Mouse (Mus musculus): ENCODE data around the gene Svbp. TPM values are rescaled to one million over a fixed set of nuclear protein-coding genes. Genes with fewer than 3 reads are reported as not detected.
A peak's percentile ranks its signal among the peaks of the same experiment; 100 is the strongest.

Gene Svbp
- 10 to 100 TPM in 2 of 4 experiments, 1 to 10 TPM in 2; 8.7 to 12.2 (median 10.1) TPM for total RNA-seq (2022)

- peak; percentile 65 to 78 for DNase-seq (ENCODE audit: low spot score in 2 of 2)
Observed at GRCm38 (mm10) chr4:119194909-119195581, at the start of gene Svbp. Gene Svbp, plus strand, starts transcription at chr4:119195306.

GRCm38 (mm10) chr4:119146816-119147215, 48.3 kb upstream of the Svbp start:
- no peak for DNase-seq (ENCODE audit: low spot score in 2 of 2)

GRCm38 (mm10) chr4:119147347-119147746, 47.8 kb upstream of the Svbp start:
- DNase-seq (ENCODE audit: low spot score in 2 of 2) = no peak

- DNase-seq (ENCODE audit: low spot score in 2 of 2) = no peak
Observed at GRCm38 (mm10) chr4:119148741-119149140, 46.4 kb upstream of the Svbp start.

GRCm38 (mm10) chr4:119157186-119157585, 37.9 kb upstream of the Svbp start:
- peak; percentile 32 to 36 for DNase-seq (ENCODE audit: low spot score in 2 of 2)

GRCm38 (mm10) chr4:119157891-119158290, 37.2 kb upstream of the Svbp start:
- no peak for DNase-seq (ENCODE audit: low spot score in 2 of 2)

- DNase-seq (ENCODE audit: low spot score in 2 of 2) = no peak
Observed at GRCm38 (mm10) chr4:119161358-119161757, 33.7 kb upstream of the Svbp start.

- DNase-seq (ENCODE audit: low spot score in 2 of 2) = no peak
Observed at GRCm38 (mm10) chr4:119162990-119163389, 32.1 kb upstream of the Svbp start.

- no peak for DNase-seq (ENCODE audit: low spot score in 2 of 2)
Observed at GRCm38 (mm10) chr4:119165916-119166315, 29.2 kb upstream of the Svbp start.

- no peak for DNase-seq (ENCODE audit: low spot score in 2 of 2)
Observed at GRCm38 (mm10) chr4:119167068-119167467, 28.0 kb upstream of the Svbp start.

GRCm38 (mm10) chr4:119167663-119168062, 27.4 kb upstream of the Svbp start:
- DNase-seq (ENCODE audit: low spot score in 2 of 2) = peak; percentile 68 to 77

GRCm38 (mm10) chr4:119172919-119173650, 22.0 kb upstream of the Svbp start:
- DNase-seq (ENCODE audit: low spot score in 2 of 2) = no peak

GRCm38 (mm10) chr4:119173851-119174453, 21.2 kb upstream of the Svbp start, which contains the start of gene Zfp691:
Gene Zfp691, minus strand, starts transcription at chr4:119174195.
- peak; percentile 89 to 90 for DNase-seq (ENCODE audit: low spot score in 2 of 2)

GRCm38 (mm10) chr4:119177702-119178101, 17.4 kb upstream of the Svbp start:
- no peak for DNase-seq (ENCODE audit: low spot score in 2 of 2)

GRCm38 (mm10) chr4:119178331-119178730, 16.8 kb upstream of the Svbp start:
- no peak for DNase-seq (ENCODE audit: low spot score in 2 of 2)

GRCm38 (mm10) chr4:119180133-119180707, 14.9 kb upstream of the Svbp start:
- no peak for DNase-seq (ENCODE audit: low spot score in 2 of 2)

GRCm38 (mm10) chr4:119181456-119181855, 13.7 kb upstream of the Svbp start:
- no peak for DNase-seq (ENCODE audit: low spot score in 2 of 2)

GRCm38 (mm10) chr4:119183525-119183924, 11.6 kb upstream of the Svbp start:
- no peak for DNase-seq (ENCODE audit: low spot score in 2 of 2)

GRCm38 (mm10) chr4:119185771-119186170, 9.3 kb upstream of the Svbp start:
- no peak for DNase-seq (ENCODE audit: low spot score in 2 of 2)

GRCm38 (mm10) chr4:119188060-119188785, 6.9 kb upstream of the Svbp start:
- DNase-seq (ENCODE audit: low spot score in 2 of 2) = no peak

- no peak for DNase-seq (ENCODE audit: low spot score in 2 of 2)
Observed at GRCm38 (mm10) chr4:119189392-119189791, 5.7 kb upstream of the Svbp start.
